Mouse (Mus musculus) hindlimb bud, embryonic 11.5 days (tissue): ENCODE measurements around the gene 4833427G06Rik.

ENCODE experiments used
- DNase-seq: peaks from one replicate; pipeline ENCODE4 v3.0.0-alpha.2; 2012; ENCODE audit warnings: low read depth, low spot score; ENCODE audit errors: extremely low spot score

The 4833427G06Rik gene

DNA sequence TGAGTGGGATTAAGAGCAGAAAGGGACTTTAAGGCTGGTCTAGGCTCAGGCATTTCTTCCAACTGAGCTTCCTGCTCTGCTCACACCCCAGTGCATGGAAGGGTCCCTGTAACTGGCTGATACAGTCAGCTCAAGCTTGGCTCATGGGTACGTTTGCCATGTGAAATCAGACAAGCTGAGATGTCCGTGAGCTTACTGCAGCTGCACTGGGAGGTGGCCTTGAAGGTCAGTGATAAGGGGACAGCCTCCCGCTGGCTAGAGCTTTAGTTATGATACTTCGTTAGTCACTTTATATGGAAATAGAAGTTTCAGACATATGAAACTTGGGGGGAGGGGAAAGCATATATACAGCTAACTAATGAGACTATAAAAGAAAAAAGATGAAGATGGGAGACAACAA lies 31.1 kb downstream of the 4833427G06Rik start:
- no peak for DNase-seq

DNA sequence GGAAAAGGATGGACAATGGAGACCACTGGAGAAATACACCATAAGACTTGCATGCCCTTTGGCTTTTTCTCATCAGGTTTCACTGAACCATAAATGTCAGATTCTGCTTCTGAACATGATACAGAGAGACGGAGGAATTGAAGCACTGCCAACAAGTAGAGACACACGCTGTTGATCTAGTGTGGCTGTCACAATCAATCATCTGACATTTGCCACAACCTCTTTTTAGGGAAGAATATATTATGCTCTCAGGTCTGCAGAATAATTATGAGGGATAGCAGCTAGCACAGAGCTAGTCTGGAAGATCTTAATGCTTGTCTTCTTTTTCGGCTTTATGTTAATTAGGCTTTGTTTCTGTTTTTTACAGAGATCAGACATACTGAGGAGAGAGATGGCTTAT lies 33.7 kb downstream of the 4833427G06Rik start:
- DNase-seq, result no peak

GRCm38 (mm10) chr9:51060601-51061000 lies 41.3 kb downstream of the 4833427G06Rik start, which contains the start of gene Btg4:
Gene Btg4, plus strand, starts transcription at chr9:51060901.
- DNase-seq, result no peak

DNA sequence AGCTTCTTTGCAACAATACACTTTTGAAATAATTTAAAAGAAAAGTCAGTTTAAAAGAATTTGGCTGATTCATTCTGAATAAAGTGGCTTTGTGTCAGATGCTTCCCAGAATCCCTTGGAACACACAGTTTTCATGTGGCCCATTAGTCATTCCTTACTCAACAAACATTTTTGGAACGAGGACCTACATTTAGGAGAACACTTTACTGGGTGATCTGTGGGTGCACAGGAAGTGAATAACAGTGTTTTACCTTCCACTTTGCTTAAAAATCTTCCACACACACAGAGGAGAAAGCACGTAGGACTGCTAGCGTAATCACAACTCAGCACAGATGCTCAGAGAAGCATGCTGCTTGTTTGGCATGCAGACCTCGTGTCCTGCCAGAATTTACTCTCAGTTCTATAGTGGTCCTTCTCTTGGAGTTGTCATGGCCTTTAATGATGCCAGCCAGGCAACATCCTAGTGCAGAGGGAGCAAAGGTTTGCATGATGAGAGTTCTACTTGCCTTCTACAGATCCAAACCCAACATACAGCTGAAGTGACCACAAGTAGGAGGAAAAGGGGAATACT lies 42.8 kb downstream of the 4833427G06Rik start:
- no peak for DNase-seq

- no peak for DNase-seq
Observed at GRCm38 (mm10) chr9:51056360-51057324, 45.2 kb downstream of the 4833427G06Rik start.

- no peak for DNase-seq
Observed at GRCm38 (mm10) chr9:51052180-51052579, 49.7 kb downstream of the 4833427G06Rik start.

DNA sequence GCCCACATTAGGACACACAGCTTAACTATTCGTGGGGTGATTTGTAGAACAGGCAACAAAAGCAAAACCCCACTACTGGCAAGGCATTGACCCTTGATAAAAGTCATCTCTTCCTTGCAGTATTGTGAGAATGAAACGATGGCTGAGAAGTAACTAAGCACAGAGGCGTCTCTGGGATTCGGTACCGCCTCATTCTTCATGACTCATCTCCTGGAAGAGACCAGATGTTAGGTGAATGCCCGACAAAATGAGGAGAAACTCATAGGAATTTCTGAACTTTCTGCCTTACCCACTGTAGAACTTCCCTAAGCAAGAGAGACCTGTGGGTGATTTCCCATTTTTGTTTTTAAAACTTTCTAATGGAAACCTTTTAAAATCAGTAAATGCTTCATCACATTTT lies 59.7 kb downstream of the 4833427G06Rik start:
- no peak for DNase-seq

DNA sequence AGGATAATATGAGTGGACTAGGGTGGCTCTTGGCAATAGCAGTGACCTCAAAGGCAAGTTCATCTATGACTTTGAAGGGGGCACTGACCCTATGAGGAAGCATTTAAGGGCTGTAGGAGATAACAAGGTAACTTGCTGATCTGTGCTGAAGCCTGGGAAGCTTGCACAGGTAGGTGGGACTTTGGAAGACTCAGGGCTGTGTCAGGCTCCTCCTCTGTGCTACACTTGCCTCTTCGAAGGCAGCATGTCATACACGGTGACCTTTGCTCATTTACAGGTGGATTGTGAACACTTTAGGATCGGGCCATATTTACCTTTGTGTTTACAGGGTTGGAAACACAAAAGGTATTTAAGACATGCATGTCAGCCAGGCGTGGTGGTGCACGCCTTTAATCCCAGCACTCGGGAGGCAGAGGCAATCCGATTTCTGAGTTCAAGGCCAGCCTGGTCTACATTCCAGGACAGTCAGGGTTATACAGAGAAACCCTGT lies 60.3 kb downstream of the 4833427G06Rik start:
- DNase-seq, result no peak

DNA sequence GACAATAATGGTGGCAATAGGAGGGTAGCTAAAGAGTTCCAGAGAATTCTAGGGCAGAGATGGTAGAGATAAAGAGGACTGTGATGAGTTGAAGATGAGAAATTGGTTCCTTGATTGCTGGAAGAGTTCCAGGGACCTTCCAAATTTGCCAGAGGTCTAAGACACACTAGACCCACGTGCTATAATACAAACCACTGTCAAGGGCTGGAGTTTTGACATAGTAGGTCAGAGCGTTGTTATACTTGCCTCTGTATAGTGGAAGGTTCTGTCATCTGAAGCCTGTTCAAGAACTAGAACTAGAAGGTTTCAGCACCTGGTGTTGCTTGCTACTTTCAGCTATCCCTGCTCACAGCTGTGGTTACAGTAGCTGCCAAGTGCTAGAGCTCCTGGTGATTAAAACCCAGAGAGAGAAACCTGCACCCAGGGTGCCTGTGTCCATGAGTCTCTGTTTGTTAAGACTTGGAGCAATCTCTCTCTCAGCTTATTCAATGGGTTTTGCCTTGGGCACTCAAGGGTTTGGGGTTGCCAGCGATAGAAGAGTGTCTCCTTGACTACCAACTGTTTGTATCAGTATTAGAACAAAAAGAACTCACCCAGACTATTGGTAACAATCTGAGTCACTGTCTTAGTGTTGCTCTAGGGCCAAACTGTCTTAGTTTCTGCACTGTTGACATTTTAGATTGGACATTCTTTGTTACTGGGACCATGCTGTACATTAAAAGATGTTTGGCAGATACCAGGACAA lies 68.9 kb downstream of the 4833427G06Rik start:
- no peak for DNase-seq

DNA sequence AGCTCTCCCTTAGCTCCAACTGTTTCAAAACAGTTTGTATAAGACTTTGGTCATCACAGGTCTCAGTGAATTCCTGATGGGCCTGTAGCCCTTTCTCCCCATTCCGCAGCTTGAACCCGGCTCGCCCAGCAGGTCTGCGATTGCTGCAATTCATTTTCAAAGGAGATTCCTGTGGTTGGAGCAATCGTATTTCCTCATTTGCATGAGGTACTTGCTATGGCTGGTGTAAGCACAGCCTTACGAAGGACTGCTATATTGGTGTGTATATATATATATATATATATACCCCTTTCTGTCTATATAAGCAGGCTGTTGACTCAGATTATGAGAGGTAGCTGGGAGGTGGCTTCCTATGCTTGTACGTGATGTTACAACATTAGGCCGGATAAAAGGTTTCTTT lies 69.6 kb downstream of the 4833427G06Rik start:
- DNase-seq, result no peak

DNA sequence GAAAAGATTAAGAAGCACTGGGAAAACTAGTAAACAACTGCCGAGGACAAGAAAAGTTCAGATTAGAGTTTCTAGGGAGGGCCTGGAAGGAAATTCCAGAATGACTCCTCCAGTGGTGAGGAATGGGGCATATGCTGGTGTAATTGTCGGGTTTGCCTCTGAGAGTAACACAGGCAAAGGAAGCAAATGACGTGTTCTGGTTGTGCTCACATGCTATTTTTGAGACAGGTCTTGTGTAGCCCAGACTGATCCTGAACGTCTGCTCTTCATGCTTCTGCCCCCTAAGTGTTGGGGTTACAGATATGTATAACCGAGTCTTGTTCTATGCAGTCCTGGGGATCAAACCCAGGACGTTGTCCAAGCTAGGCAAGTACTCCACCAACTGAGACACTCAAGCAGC lies 70.3 kb downstream of the 4833427G06Rik start:
- no peak for DNase-seq
